Mouse (Mus musculus): ENCODE measurements at regions not wholly inside any gene's neighbourhood (a gene's known extent, or its start where the extent isn't known, plus 50 kb on each side); places are given as distances from the start of the nearest gene placed in this dataset.
A peak's percentile ranks its signal among the peaks of the same experiment; 100 is the strongest.
"Not testable (repeated sequence)": the region's sequence is repeated elsewhere in the genome, so short reads cannot be mapped to it uniquely, and the experiment has no call there.

DNA sequence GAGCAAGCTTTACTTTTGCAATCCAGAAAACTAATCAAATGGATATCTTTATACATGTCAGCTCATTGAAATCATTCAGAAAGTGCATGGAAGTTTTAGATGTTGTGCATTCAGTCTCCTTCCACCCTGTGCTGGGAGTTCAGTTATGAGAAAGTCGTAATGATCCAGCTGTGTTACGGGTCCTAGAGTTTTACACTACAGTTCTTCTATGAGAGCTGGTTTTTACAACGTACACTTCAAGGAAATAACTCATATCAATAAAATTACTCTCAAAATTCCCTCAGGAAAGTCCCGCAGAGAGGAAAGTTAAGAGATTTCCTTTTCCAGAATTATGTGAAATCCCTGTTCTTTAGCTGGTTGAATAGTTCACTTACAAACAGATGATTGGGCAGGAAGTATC lies 418.1 kb upstream of the Slc10a2 start:
- no peak for DNase-seq (ENCODE audit: low spot score in 2 of 2)
- intact Hi-C loops (cut with DNase I): no loop called here

DNA sequence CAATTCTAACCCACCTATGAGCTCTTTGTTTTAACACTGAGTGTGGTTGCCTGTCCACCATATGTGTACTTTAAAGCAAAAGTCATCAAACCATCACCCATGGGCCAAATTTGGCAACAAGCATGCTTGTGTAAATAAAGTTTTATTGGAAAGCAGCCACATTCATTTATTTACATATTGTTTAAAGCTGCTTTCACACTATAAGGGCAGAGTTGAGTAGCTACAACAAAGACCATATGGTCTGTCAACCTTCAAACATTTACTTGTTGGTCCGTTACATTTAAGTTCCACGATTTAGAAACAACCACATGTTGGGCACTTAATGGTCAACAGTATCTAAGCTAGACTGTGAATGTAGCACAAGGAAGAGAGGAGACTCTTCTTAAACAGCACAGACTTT lies 390.7 kb upstream of the Slc10a2 start:
- intact Hi-C loops (cut with DNase I): no loop called here
- no peak for DNase-seq (ENCODE audit: low spot score in 2 of 2)

- no peak for DNase-seq (ENCODE audit: low spot score in 2 of 2)
- intact Hi-C loops (cut with DNase I): no loop called here
These were observed 385.3 kb upstream of the Slc10a2 start for GRCm38 (mm10) chr8:5490491-5490890.

DNA sequence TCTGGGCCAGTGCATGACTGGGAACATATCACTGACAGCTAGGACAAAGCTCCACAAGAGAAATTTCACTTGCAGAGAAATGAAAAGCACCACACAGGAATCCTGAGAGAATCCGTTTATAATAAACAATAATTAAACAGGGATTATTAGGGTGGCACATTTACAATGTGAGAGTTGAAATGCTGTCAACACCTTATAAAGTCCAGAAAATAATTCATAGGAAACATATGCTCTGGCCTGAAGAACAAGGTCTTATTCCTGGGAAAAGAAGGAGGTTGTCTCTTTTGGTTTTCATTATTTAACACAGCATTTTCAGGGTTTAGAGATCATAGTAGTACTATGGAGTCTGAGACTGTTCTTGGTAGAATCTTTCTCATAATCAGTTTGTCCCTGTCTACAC lies 377.8 kb upstream of the Slc10a2 start:
- intact Hi-C loops (cut with DNase I): no loop called here

DNA sequence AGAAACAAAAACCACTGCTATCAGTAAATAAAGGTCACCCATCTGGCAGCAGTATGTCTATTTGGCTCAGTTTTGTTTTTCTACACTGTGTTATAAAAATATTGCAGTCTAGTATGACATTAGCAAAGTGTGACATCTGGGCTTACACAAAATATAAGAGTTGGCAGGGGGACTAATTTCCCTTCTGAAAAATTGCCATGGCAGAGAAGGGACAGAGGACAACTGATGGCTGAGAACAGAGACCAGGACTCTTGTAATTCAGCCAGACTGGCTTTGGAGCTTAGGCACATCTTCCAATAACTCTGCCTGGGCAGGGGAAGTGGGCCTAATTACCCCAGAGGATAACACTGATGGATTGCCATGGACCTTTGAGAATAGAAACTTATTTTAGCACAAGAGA lies 367.8 kb upstream of the Slc10a2 start:
- intact Hi-C loops (cut with DNase I): no loop called here
- DNase-seq (ENCODE audit: low spot score in 2 of 2): no peak

More for the DNA sequence above, 377.8 kb upstream of the Slc10a2 start:
- no peak for DNase-seq (ENCODE audit: low spot score in 2 of 2)

DNA sequence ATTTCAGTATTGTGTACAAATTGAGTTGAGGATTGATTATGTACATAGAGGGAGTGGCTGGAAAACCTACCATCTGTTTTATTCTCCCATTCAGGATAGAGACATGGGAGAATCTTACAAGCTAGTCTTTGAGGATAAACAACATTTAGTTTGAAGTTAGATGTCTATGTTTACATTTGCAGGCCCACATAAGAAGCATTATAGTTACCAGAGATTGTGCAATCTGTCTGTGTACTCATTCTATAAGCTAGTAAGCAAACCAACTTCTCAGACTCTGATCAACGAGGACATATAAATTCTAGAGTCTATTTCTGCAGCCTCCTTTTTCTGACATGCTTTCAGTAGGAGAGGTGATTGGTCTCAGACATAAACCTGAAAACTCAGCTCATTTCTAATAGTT lies 367.4 kb upstream of the Slc10a2 start:
- intact Hi-C loops (cut with DNase I): no loop called here
- DNase-seq (ENCODE audit: low spot score in 2 of 2): no peak

- DNase-seq (ENCODE audit: low spot score in 2 of 2): no peak
- intact Hi-C loops (cut with DNase I): no loop called here
These were observed 352.5 kb upstream of the Slc10a2 start for GRCm38 (mm10) chr8:5457619-5458018.

GRCm38 (mm10) chr8:5453469-5453868 lies 348.3 kb upstream of the Slc10a2 start:
- intact Hi-C loops (cut with DNase I): no loop called here
- no peak for DNase-seq (ENCODE audit: low spot score in 2 of 2)

DNA sequence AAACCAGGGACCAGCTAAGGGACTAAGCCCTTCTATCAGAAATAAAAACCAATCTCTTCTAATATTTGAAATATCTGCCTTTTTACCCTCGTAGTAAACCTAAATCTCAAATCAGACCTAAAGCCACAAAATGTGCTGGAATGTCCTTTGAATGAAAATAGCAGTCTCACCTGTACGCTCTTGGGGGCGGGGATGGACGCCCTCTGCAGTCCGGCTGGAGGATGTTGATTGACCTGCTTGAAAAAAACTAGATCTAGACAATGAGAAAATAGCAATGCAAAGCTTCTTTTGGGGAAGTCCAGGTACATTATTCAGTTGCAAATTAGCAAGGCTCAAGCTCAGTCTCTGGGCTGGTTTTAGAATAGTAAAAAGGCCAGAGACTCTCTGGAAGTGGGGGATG lies 337.1 kb upstream of the Slc10a2 start:
- intact Hi-C loops (cut with DNase I); DNase-seq (ENCODE audit: low spot score in 2 of 2): not testable (repeated sequence)

- intact Hi-C loops (cut with DNase I); DNase-seq (ENCODE audit: low spot score in 2 of 2): not testable (repeated sequence)
These were observed 335.3 kb upstream of the Slc10a2 start for GRCm38 (mm10) chr8:5440404-5440803.

DNA sequence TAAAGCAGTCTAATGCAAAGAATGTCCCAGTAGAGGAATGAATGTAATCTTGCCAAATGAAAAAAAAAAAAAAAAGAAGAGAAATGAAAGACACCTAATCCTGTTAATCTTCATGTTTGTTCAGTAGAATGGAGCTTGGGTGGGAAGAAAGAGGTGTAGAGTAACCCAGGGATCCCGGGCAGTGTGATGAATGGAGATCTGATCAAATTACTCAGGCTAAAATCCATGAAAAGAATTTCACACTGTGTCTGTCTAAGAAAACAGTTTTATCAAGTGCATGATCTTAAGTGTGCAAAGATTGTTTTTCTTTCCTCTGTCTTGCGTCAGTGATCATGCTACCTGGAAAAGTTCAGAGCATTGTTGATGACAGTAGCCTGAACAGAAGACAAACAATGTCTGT lies 333.9 kb upstream of the Slc10a2 start:
- intact Hi-C loops (cut with DNase I): no loop called here
- DNase-seq (ENCODE audit: low spot score in 2 of 2): no peak

DNA sequence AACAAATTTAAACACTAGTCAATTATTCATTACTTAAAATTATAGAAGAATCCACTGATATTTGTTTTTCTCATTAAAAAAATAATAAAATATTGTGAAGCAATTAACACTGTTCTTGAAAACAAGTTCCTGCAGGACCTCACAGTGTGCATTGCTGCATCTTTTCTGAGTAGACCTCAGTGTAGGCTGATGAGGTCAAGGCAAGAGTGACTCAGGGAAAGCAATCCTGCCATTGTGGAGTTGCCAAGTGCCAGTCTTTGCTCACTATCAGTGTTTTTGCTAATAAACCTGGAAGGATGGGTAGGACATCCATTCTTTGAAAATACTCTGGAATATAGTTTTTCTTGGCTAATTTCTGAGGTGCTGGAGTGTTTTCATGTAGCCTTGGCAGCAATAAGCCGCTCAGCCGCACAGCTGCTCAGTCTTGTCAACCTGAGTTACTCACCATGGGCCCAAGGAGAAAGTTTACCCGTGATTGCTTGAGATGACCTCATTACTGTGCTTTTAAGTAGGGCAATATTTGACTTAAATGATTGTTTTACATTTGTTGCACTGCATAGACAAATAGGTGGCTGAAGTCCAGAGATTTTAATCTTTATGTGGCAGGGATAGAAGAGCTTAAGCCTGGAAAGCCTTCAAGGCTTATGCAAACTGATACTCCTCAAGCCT lies 323.3 kb upstream of the Slc10a2 start:
- intact Hi-C loops (cut with DNase I): no loop called here

GRCm38 (mm10) chr8:5416841-5417240 lies 311.7 kb upstream of the Slc10a2 start:
- DNase-seq (ENCODE audit: low spot score in 2 of 2); intact Hi-C loops (cut with DNase I): not testable (repeated sequence)

More for the DNA sequence above, 323.3 kb upstream of the Slc10a2 start:
- DNase-seq (ENCODE audit: low spot score in 2 of 2): no peak

DNA sequence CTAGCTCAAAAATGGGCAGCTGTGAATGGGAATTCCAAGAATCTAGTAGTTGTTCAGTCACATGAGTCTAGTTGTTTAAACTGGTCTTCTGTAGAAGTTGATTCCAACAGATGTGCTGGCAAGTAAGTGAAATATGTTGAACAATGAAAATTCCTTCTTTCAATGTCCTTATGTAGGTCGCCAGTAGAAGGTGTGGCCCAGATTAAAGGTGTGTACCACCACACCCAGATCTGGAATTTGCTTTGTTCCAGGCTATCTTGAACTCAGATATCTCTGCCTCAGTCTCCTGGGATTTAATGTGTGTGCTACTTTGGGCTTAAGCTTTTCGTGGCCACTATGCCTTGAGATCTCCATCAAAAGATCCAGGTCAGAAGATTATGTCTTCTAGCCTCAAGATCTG lies 279.7 kb upstream of the Slc10a2 start:
- no peak for DNase-seq (ENCODE audit: low spot score in 2 of 2)
- intact Hi-C loops (cut with DNase I): no loop called here

DNA sequence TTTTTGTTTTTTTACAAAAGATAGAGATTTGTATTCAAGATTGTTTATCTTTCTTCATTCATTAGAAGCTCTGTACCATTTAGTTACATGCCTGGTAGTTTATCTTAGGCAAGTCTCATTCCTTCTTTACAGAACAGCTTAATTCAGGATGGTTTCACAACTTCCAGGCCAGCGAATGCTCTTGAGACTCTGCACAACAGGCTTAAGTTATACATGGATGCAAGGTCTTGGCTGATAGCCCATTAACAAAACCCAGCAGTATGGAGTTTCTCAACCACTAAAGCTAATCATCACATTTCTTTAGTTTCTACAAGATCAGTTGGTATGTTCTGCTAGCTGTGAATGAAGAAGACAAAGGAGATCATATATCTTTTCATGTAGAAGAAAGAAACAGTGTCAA lies 272.9 kb upstream of the Slc10a2 start:
- intact Hi-C loops (cut with DNase I): no loop called here
- DNase-seq (ENCODE audit: low spot score in 2 of 2): no peak

GRCm38 (mm10) chr8:5339953-5340352 lies 234.8 kb upstream of the Slc10a2 start:
- no peak for DNase-seq (ENCODE audit: low spot score in 2 of 2)

GRCm38 (mm10) chr8:5314594-5314993 lies 209.4 kb upstream of the Slc10a2 start:
- intact Hi-C loops (cut with DNase I): no loop called here
- no peak for DNase-seq (ENCODE audit: low spot score in 2 of 2)

More at GRCm38 (mm10) chr8:5339953-5340352, 234.8 kb upstream of the Slc10a2 start:
- intact Hi-C loops (cut with DNase I): no loop called here

DNA sequence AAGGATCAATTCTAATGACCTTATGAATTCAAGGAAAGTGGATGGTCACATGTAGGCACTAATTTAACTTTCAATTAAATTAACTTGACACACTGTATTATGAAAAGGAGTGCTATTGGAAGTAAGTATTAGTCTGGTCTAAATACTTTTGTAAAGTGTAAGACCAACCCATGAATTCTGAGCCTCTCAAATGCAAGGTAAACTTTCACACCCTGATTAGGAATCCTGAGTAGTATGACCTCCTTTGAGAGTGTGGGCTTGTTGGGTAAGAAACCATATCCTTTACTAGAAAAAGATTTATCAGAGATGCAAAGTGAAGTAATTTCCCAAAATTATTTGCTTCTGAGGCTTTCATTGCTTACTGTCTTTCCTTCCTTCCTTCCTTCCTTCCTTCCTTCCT lies 194.8 kb upstream of the Slc10a2 start:
- intact Hi-C loops (cut with DNase I): no loop called here
- no peak for DNase-seq (ENCODE audit: low spot score in 2 of 2)

DNA sequence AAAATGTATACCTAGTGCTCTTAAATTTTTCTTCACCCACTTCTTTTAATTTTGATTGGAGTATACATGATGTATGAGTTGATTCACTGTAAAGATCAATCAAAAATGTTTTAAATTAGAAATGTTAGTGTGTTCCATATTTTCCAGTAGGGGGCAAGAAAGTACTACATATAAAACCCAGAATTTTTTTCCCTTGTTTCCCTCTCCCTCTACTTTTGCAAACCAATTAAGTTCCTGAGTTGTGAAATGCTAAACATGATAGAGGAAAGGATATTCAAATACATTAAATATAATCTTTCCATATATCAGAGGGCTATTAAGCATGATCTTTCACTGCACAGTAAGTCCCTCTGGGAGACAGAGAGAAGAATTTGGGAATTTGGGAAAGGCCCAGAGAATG lies 192.0 kb upstream of the Slc10a2 start:
- intact Hi-C loops (cut with DNase I): no loop called here

GRCm38 (mm10) chr8:5285708-5286161 lies 180.6 kb upstream of the Slc10a2 start:
- DNase-seq (ENCODE audit: low spot score in 2 of 2): no peak
- intact Hi-C loops (cut with DNase I): no loop called here

More for the DNA sequence above, 192.0 kb upstream of the Slc10a2 start:
- peak in 1 of 2 experiments; percentile 5 for DNase-seq (ENCODE audit: low spot score in 2 of 2)

- intact Hi-C loops (cut with DNase I): no loop called here
These were observed 178.6 kb upstream of the Slc10a2 start for GRCm38 (mm10) chr8:5283799-5284198.

DNA sequence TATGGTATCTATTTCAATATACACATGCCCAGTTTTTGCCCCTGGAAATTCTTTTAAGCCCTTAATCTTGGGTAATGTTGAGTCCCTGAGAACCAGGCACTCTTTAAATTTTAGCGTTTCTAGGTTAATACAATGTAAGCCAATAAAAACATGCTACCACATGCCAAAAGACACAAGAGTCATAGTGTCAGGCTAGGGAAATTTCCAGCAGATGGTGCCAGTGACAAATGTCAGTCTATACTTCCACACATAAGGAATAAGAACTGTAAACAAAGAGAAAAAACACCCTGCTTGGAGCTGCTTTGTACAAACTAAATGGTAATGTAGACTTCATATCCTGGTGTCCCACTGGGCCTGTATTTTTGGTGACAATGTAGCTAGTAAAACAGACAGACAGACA lies 157.2 kb upstream of the Slc10a2 start:
- intact Hi-C loops (cut with DNase I): no loop called here
- DNase-seq (ENCODE audit: low spot score in 2 of 2): no peak

More at GRCm38 (mm10) chr8:5283799-5284198, 178.6 kb upstream of the Slc10a2 start:
- DNase-seq (ENCODE audit: low spot score in 2 of 2): no peak

All from left cerebral cortex, postnatal 14 days (tissue).